Mouse (Mus musculus): ENCODE measurements at regions not wholly inside any gene's neighbourhood (a gene's known extent, or its start where the extent isn't known, plus 50 kb on each side); places are given as distances from the start of the nearest gene placed in this dataset.

- no peak overlapping the region for H3K4me2 ChIP-seq (replicated peaks)
- 85% methylated on average over 7 of the region's 7 CpGs for WGBS
- H3K27me3 ChIP-seq (replicated peaks): no peaks in the 10 kb centered on the region
- no peak overlapping the region for H3K9ac ChIP-seq
- ATAC-seq: no peak
- H3K27ac ChIP-seq: no peak overlapping the region
- H3K36me3 ChIP-seq: no peaks in the 10 kb centered on the region
- H3K4me3 ChIP-seq (replicated peaks): no peak overlapping the region
- no peaks in the 10 kb centered on the region for H3K4me1 ChIP-seq (replicated peaks)
- no peaks in the 10 kb centered on the region for H3K9me3 ChIP-seq
Measured at GRCm38 (mm10) chr10:125035631-125036030, 353.6 kb downstream of the Slc16a7 start.

DNA sequence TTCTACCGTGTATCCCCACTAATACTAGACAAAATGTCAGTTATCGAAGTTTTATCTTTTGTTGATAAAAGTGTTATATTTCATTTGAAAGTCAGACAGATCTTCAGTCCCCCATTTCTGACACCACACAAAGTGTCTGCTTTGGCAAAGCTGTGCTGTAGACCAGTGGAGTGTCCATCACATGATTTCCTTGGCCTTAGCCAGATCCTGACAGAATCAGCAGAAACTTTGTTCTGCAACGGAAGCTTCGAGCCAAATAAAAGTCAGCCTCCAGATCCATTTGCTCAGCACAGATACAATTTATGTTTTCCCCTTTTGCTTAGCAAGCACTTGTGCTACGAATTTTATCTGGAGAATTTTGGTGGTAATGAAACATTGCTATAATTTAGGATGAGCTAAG, 360.9 kb downstream of the Slc16a7 start:
- WGBS: 64% methylated on average over 5 of the region's 5 CpGs
- H3K27me3 ChIP-seq (replicated peaks): no peaks in the 10 kb centered on the region
- ATAC-seq: no peak

DNA sequence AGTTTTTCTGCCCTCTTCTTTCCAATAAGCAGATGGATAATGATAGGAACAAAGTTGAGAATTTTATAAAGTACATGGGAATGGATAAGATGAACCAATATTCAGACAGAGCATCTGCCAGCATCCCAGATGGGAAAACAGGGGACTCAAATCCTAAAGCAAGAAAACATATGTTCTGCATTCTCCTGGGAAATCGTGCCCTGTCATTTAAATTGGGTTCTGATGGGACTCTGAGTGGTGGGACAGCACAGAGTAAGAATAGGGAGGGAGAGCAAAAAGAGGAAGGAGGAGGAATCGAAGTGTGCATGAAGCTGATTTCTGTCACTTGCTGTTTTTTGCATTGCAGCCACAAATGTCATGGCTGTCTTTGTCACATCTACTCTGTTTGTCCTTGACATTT, 362.4 kb downstream of the Slc16a7 start:
- Histone ChIP-seq H3K9ac (no peak overlapping the region), H3K4me2 (replicated peaks) (no peak overlapping the region), H3K27me3 (replicated peaks) (no peaks in the 10 kb centered on the region), H3K27ac (no peak overlapping the region), H3K36me3 (no peaks in the 10 kb centered on the region), H3K9me3 (no peaks in the 10 kb centered on the region), H3K4me3 (replicated peaks) (no peak overlapping the region), H3K4me1 (replicated peaks) (no peaks in the 10 kb centered on the region)
- WGBS: 75% methylated on average over 2 of the region's 2 CpGs
- no peak for ATAC-seq

More for the DNA sequence above, 360.9 kb downstream of the Slc16a7 start:
- Histone ChIP-seq H3K9me3 (no peaks in the 10 kb centered on the region), H3K9ac (no peak overlapping the region), H3K4me1 (replicated peaks) (no peaks in the 10 kb centered on the region), H3K27ac (no peak overlapping the region), H3K4me3 (replicated peaks) (no peak overlapping the region), H3K36me3 (no peaks in the 10 kb centered on the region), H3K4me2 (replicated peaks) (no peak overlapping the region)

Measured in intestine, embryonic 15.5 days (tissue).